Mouse (Mus musculus): ENCODE data around the gene Gmppa.

DNA sequence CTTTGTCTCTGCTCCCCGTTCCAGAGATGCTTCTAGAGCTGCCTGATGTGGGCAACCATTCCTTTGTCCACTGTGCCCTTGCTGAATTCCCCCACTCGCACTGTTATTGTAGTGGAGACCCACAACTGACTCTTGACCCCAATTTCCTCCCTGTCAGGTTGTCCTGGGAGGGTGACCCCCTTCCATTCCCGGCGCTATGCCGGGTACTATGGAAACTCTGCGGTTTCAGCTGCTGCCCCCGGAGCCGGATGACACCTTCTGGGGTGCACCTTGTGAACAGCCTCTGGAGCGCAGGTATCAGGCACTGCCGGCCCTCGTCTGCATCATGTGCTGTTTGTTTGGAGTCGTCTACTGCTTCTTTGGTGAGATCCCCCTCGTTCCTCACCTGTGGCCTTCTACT lies 44.3 kb downstream of the Gmppa start:
- TF ChIP-seq GATA1 (IDR thresholded peaks at IDR 0.05; ENCODE audit: low read length), result no peak
- no peak for TF ChIP-seq TAL1 (IDR thresholded peaks at IDR 0.05; ENCODE audit: low read length)
